In genomic region chr1:133133425-133133824, GRCm38 (mm10) we compare ENCODE assay signal across 8 mouse cellular contexts. TPM values are rescaled to one million over a fixed set of nuclear protein-coding genes. Genes with fewer than 3 reads are reported as not detected.
DNase-seq lines count a peak whose midpoint lies in the region; ATAC-seq and TF ChIP-seq lines count a peak whose summit lies in the region.

No protein-coding gene starts in this region.

- no peaks in the 10 kb centered on the region for H3K27me3 ChIP-seq in heart, postnatal 0 days (ENCODE audit: control insufficient read depth, insufficient read depth, low read length)
- H3K27me3 ChIP-seq in liver, postnatal 0 days (ENCODE audit: insufficient read depth, low read length) = no peaks in the 10 kb centered on the region
- no peaks in the 10 kb centered on the region for H3K27me3 ChIP-seq in stomach, postnatal 0 days (ENCODE audit: control insufficient read depth, insufficient read depth, low read length)

- no peak for TF ChIP-seq CTCF in heart, postnatal 0 days (IDR thresholded peaks at IDR 0.05; ENCODE audit: low read depth)
- TF ChIP-seq CTCF in liver, postnatal 0 days (IDR thresholded peaks at IDR 0.05; ENCODE audit: low read depth) = no peak
- no peak for TF ChIP-seq CTCF in stomach, postnatal 0 days (IDR thresholded peaks at IDR 0.05; ENCODE audit: low read depth)

- intact Hi-C loops in left cerebral cortex, postnatal 10 days (cut with DNase I) = loop anchor here (5.0 kb wide), 1 partner anchor 91 kb away; no protein-coding TSS in a partner anchor

- H3K4me3 ChIP-seq in heart, postnatal 0 days (ENCODE audit: low read depth, low read length) = peak overlapping the region; percentile 73
- H3K4me3 ChIP-seq in liver, postnatal 0 days (ENCODE audit: low read depth, low read length) = peak overlapping the region; percentile 82
- peak overlapping the region; percentile 99 for H3K4me3 ChIP-seq in stomach, postnatal 0 days (ENCODE audit: low read depth, low read length)

- peak overlapping the region; percentile 32; the same call in 1 of the 2 replicates for H3K27ac ChIP-seq in heart, postnatal 0 days (ENCODE audit: low read depth)
- peak overlapping the region; percentile 98 for H3K27ac ChIP-seq in liver, postnatal 0 days (ENCODE audit: low read depth)
- H3K27ac ChIP-seq in stomach, postnatal 0 days (replicated peaks) = peak overlapping the region; percentile 99

- peak overlapping the region; percentile 92 for H3K4me2 ChIP-seq in heart, postnatal 0 days (ENCODE audit: low read depth, low read length)
- peak overlapping the region; percentile 85 for H3K4me2 ChIP-seq in liver, postnatal 0 days (ENCODE audit: low read depth, low read length)
- H3K4me2 ChIP-seq in stomach, postnatal 0 days (replicated peaks; ENCODE audit: low read depth) = peak overlapping the region; percentile 96

- no peak for ATAC-seq in heart, postnatal 0 days (ENCODE audit: insufficient read depth, low read depth)
- ATAC-seq in liver, postnatal 0 days = no peak
- ATAC-seq in stomach, postnatal 0 days (ENCODE audit: low FRiP score, low TSS enrichment) = no peak

- H3K9ac ChIP-seq in heart, postnatal 0 days (replicated peaks; ENCODE audit: low read depth, low read length) = peak overlapping the region; percentile 78
- H3K9ac ChIP-seq in liver, postnatal 0 days (replicated peaks) = peak overlapping the region; percentile 88
- peak overlapping the region; percentile 99 for H3K9ac ChIP-seq in stomach, postnatal 0 days (ENCODE audit: low read length)

- TF ChIP-seq EP300 in heart, postnatal 0 days (IDR thresholded peaks at IDR 0.05; ENCODE audit: low read depth) = no peak
- TF ChIP-seq EP300 in liver, postnatal 0 days (IDR thresholded peaks at IDR 0.05; ENCODE audit: low read depth) = peak; percentile 94
- no peak for TF ChIP-seq EP300 in stomach, postnatal 0 days (optimal IDR thresholded peaks at IDR 0.05)

- 4% methylated on average over 2 of the region's 2 CpGs for WGBS in heart, postnatal 0 days
- WGBS in liver, postnatal 0 days (ENCODE audit: insufficient replicate concordance) = 0% methylated on average over 2 of the region's 2 CpGs
- WGBS in stomach, postnatal 0 days = 6% methylated on average over 2 of the region's 2 CpGs

- H3K36me3 ChIP-seq in heart, postnatal 0 days (replicated peaks; ENCODE audit: control insufficient read depth, insufficient read depth, low read length) = peaks cover 23% of the 10 kb centered on the region
- H3K36me3 ChIP-seq in liver, postnatal 0 days (replicated peaks; ENCODE audit: insufficient read depth, low read length) = peaks cover 44% of the 10 kb centered on the region
- H3K36me3 ChIP-seq in stomach, postnatal 0 days (ENCODE audit: control insufficient read depth, insufficient read depth, low read length) = peaks cover 8% of the 10 kb centered on the region; the same call in 1 of the 2 replicates

- H3K4me1 ChIP-seq in heart, postnatal 0 days (ENCODE audit: control insufficient read depth, insufficient read depth) = 0 out of 2 replicates have a peak, but pooled peaks cover 14% of the 10 kb centered on the region
- peaks cover 20% of the 10 kb centered on the region for H3K4me1 ChIP-seq in liver, postnatal 0 days (ENCODE audit: insufficient read depth)
- H3K4me1 ChIP-seq in stomach, postnatal 0 days (replicated peaks; ENCODE audit: control insufficient read depth, insufficient read depth) = no peaks in the 10 kb centered on the region

- DNase-seq in kidney, adult 18-20 months = peak; percentile 23
- DNase-seq in kidney, adult 11 months = no peak
- peak; percentile 51 for DNase-seq in c-Kit-negative CD71-positive TER-119-positive erythroid progenitor cells, embryonic 14.5 days (ENCODE audit: low read depth, low spot score)
- peak; percentile 20 for DNase-seq in heart, postnatal 0 days (ENCODE audit: low spot score)
- no peak for DNase-seq in liver, postnatal 0 days
- peak; percentile 34 for DNase-seq in stomach, postnatal 0 days (ENCODE audit: low spot score)
- no peak for DNase-seq in left cerebral cortex, postnatal 10 days (ENCODE audit: extremely low spot score in 1 of 2, low spot score in 2 of 2)
- no peak for DNase-seq in retina, postnatal 1 day

- H3K9me3 ChIP-seq in heart, postnatal 0 days (replicated peaks; ENCODE audit: control insufficient read depth, low read length) = no peaks in the 10 kb centered on the region
- H3K9me3 ChIP-seq in liver, postnatal 0 days (ENCODE audit: low read length) = no peaks in the 10 kb centered on the region
- H3K9me3 ChIP-seq in stomach, postnatal 0 days (ENCODE audit: control insufficient read depth, low read length) = no peaks in the 10 kb centered on the region

RNA-seq across cellular contexts. Expression of gene Ppp1r15b, which starts 2.5 kb away (rescaled TPM):
- 24.4 and 34.8 TPM in 2 replicates for total RNA-seq in heart, postnatal 0 days (2014; rRNA removed; ENCODE audit: low replicate concordance)
- polyA plus RNA-seq in heart, postnatal 0 days (2015; fragmentation: Nextera tagmentation; extraction: Ambion mirVana) = 10.5 and 12.2 TPM in 2 replicates
- polyA plus RNA-seq in liver, postnatal 0 days (2015; fragmentation: Nextera tagmentation; extraction: Ambion mirVana) = 24.3 and 27.0 TPM in 2 replicates
- 20.7 and 22.3 TPM in 2 replicates for polyA plus RNA-seq in stomach, postnatal 0 days (2015; fragmentation: Nextera tagmentation; extraction: Ambion mirVana)
- 10 to 100 TPM; 43.6 to 44.1 TPM for total RNA-seq in left cerebral cortex, postnatal 10 days (2021)

RNA-seq across cellular contexts. Expression of gene Plekha6, which starts 30.6 kb away (rescaled TPM):
- 19.2 and 36.1 TPM in 2 replicates for total RNA-seq in heart, postnatal 0 days (2014; rRNA removed; ENCODE audit: low replicate concordance)
- 4.8 and 7.0 TPM in 2 replicates for polyA plus RNA-seq in heart, postnatal 0 days (2015; fragmentation: Nextera tagmentation; extraction: Ambion mirVana)
- 3.8 and 4.0 TPM in 2 replicates for polyA plus RNA-seq in liver, postnatal 0 days (2015; fragmentation: Nextera tagmentation; extraction: Ambion mirVana)
- 11.1 and 12.1 TPM in 2 replicates for polyA plus RNA-seq in stomach, postnatal 0 days (2015; fragmentation: Nextera tagmentation; extraction: Ambion mirVana)
- total RNA-seq in left cerebral cortex, postnatal 10 days (2021) = 10 to 100 TPM; 57.2 to 59.3 TPM

Comparison
In these comparisons a context has a peak if more than half of its experiments do, and no peak if none do; other contexts are left out.
1. DNase-seq: peak in kidney, adult 18-20 months (single experiment), c-Kit-negative CD71-positive TER-119-positive erythroid progenitor cells, embryonic 14.5 days (single experiment), heart, postnatal 0 days (single experiment) and stomach, postnatal 0 days (single experiment); none in kidney, adult 11 months (single experiment), liver, postnatal 0 days (single experiment), left cerebral cortex, postnatal 10 days (0 of 2) and retina, postnatal 1 day (single experiment).
2. H3K27ac ChIP-seq: peak in every context shown above with its lines; median percentile 99 in stomach, postnatal 0 days; 98 in liver, postnatal 0 days; 32 in heart, postnatal 0 days.
3. Peak in every context shown above with its lines, with median percentiles within 50 percentile points of each other: H3K4me2 ChIP-seq, H3K4me3 ChIP-seq and H3K9ac ChIP-seq.